Mouse (Mus musculus): ENCODE measurements around the gene Nrxn1. TPM values are rescaled to one million over a fixed set of nuclear protein-coding genes. Genes with fewer than 3 reads are reported as not detected.

Gene Nrxn1
- polyA plus RNA-seq, 1 experiment from 2014 or later: 3.2 TPM

DNA sequence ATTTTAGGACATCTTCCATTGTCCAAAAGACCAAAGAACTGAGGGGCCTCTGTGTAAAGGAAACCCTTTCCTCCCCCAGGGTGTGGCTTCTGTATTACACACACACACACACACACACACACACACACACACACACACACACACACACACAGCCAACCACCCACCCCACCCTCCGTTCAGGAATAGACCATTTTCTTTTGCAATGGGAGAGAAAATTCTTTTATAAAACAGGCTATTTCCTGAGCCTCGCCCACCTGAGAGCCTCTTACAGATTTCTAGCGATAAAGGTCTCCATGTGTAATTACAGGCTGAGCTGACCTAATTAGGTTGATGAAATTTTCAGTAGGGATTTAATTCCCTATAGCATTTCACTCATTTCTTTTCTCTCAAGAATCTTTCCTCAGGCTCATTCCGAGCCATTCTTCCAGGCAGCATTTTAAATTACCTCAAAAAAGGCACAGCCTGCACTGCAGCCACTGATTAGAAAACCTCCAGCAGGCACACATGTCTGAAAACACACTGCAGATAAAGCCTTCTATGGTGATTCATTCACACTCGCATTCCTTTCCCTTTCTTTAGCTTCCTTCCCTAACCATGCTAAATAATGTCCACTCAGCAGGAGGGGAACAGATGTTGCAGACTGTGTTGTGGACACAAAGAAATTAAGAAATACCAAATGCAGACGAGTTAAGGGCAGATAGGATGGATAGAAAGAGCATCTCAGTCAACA, 396.6 kb downstream of the Nrxn1 start:
- Histone ChIP-seq H3K4me3 (ENCODE audit: low read depth, low read length) (no peak overlapping the region), H3K36me3 (ENCODE audit: control insufficient read depth, insufficient read depth, low read length) (no peaks in the 10 kb centered on the region), H3K27me3 (ENCODE audit: control insufficient read depth, insufficient read depth, low read length) (no peaks in the 10 kb centered on the region), H3K9ac (ENCODE audit: low read length) (no peak overlapping the region), H3K4me2 (ENCODE audit: low read depth, severe bottlenecking) (no peak overlapping the region), H3K9me3 (ENCODE audit: control insufficient read depth, low read length) (no peaks in the 10 kb centered on the region), H3K4me1 (ENCODE audit: control insufficient read depth, insufficient read depth, low read length) (no peaks in the 10 kb centered on the region), H3K27ac (replicated peaks; ENCODE audit: low read depth, low read length) (no peak overlapping the region)
- 38% methylated on average over 6 of the region's 6 CpGs for WGBS
- DNase-seq (ENCODE audit: low spot score) (no peak), ATAC-seq (ENCODE audit: insufficient number of reproducible peaks, low FRiP score, low TSS enrichment, low read depth) (no peak; the same call in 1 of the 2 replicates)

DNA sequence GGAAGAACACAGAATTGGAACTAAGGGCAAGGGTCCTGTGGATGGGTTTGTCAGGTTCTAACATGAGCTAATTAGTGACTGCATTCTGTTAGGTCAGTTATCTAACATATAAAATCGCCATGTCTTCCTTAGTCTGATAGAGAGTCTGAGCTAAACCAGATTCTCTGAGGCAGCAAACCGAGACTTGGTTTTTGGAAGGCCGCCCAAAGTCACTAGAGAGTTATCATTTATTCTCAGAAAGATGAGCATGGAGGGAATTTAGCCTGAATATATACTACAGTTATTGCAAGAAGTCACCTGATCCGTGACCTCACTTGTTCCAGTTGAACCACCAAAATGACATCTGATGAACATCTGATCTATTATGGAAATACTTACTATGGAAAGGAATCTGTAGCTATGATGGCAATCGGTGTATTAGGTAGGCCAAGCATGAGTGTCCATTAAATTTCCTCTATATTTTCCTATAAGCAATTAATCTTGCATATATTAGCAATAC, 397.7 kb downstream of the Nrxn1 start:
- H3K9me3 ChIP-seq (ENCODE audit: control insufficient read depth, low read length): no peaks in the 10 kb centered on the region
- H3K27me3 ChIP-seq (ENCODE audit: control insufficient read depth, insufficient read depth, low read length): no peaks in the 10 kb centered on the region

DNA sequence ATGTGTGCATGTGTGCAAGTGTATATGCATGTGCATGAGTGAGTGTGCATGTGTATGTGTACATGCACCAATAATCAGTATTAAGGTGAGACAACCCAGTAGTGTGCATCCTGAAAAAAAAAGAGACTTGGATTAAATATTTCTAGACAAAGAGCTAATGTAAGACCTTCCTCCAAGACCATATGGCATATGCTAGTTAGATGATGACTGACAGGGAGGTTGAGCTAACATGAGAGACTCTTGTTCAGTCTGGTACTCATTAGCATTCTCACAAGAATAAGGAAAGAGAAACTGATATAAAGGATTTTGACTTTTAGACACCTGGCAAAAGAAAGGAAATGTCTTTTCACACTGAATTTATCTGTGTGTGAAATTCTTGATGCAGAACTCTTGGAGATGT, 408.7 kb downstream of the Nrxn1 start:
- Histone ChIP-seq H3K36me3 (ENCODE audit: control insufficient read depth, insufficient read depth, low read length) (no peaks in the 10 kb centered on the region), H3K27ac (replicated peaks; ENCODE audit: low read depth, low read length) (no peak overlapping the region), H3K9ac (ENCODE audit: low read length) (no peak overlapping the region), H3K9me3 (ENCODE audit: control insufficient read depth, low read length) (no peaks in the 10 kb centered on the region), H3K4me2 (ENCODE audit: low read depth, severe bottlenecking) (no peak overlapping the region), H3K4me3 (ENCODE audit: low read depth, low read length) (no peak overlapping the region), H3K4me1 (ENCODE audit: control insufficient read depth, insufficient read depth, low read length) (no peaks in the 10 kb centered on the region), H3K27me3 (ENCODE audit: control insufficient read depth, insufficient read depth, low read length) (no peaks in the 10 kb centered on the region)
- DNase-seq (ENCODE audit: low spot score) (no peak), ATAC-seq (ENCODE audit: insufficient number of reproducible peaks, low FRiP score, low TSS enrichment, low read depth) (no peak)

More for the DNA sequence above, 397.7 kb downstream of the Nrxn1 start:
- no peak overlapping the region for H3K4me3 ChIP-seq (ENCODE audit: low read depth, low read length)
- DNase-seq (ENCODE audit: low spot score): no peak
- no peaks in the 10 kb centered on the region for H3K36me3 ChIP-seq (ENCODE audit: control insufficient read depth, insufficient read depth, low read length)
- no peak overlapping the region for H3K27ac ChIP-seq (replicated peaks; ENCODE audit: low read depth, low read length)
- no peak for ATAC-seq (ENCODE audit: insufficient number of reproducible peaks, low FRiP score, low TSS enrichment, low read depth)
- no peak overlapping the region for H3K9ac ChIP-seq (ENCODE audit: low read length)
- H3K4me2 ChIP-seq (ENCODE audit: low read depth, severe bottlenecking): no peak overlapping the region
- 91% methylated on average over 5 of the region's 5 CpGs for WGBS
- H3K4me1 ChIP-seq (ENCODE audit: control insufficient read depth, insufficient read depth, low read length): no peaks in the 10 kb centered on the region

DNA sequence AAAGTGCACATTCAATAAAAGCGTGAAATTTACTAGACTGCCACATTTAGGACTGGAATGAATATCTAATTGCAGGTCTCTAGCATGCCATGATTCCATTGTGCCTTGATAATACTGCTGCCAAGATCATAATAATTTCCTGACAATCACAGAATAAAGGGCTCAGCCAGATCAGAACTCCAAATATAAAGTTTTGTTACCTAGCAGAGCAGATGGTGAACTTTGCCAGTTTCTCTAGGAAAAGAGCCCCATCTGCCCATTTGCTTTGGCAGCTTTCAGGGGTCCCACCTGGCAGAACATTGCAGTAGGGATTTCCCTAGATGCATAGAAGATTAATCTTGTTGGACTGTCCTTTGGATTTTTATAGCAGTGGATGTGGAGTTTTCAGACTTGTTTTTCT, 411.9 kb downstream of the Nrxn1 start:
- no peak for ATAC-seq (ENCODE audit: insufficient number of reproducible peaks, low FRiP score, low TSS enrichment, low read depth)
- Histone ChIP-seq H3K4me2 (ENCODE audit: low read depth, severe bottlenecking) (no peak overlapping the region), H3K27me3 (ENCODE audit: control insufficient read depth, insufficient read depth, low read length) (no peaks in the 10 kb centered on the region), H3K36me3 (ENCODE audit: control insufficient read depth, insufficient read depth, low read length) (no peaks in the 10 kb centered on the region), H3K9ac (ENCODE audit: low read length) (no peak overlapping the region), H3K27ac (replicated peaks; ENCODE audit: low read depth, low read length) (no peak overlapping the region), H3K4me3 (ENCODE audit: low read depth, low read length) (no peak overlapping the region), H3K9me3 (ENCODE audit: control insufficient read depth, low read length) (no peaks in the 10 kb centered on the region), H3K4me1 (ENCODE audit: control insufficient read depth, insufficient read depth, low read length) (no peaks in the 10 kb centered on the region)
- WGBS: 88% methylated on average over 1 of the region's 1 CpGs
- no peak for DNase-seq (ENCODE audit: low spot score)

DNA sequence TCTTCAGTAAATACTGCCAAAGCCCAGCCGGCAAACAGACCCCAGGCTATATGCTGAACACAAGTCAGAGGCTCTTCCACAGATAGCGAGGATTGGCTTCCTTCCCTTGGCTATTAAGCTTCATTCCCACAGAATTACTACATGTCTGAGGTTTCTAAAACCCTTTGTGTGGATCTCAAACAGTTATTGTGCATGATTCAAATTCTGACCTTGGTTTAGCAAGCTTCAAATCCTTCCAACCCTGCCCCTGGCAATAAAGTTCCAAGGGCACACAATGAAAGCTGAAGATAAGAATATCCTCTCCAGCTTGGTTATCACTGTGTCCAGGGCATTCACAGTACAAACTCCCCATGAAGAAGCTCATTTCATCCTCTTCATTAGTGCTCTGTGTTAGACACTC, 416.2 kb downstream of the Nrxn1 start:
- Histone ChIP-seq H3K9ac (ENCODE audit: low read length) (no peak overlapping the region), H3K9me3 (ENCODE audit: control insufficient read depth, low read length) (no peaks in the 10 kb centered on the region), H3K36me3 (ENCODE audit: control insufficient read depth, insufficient read depth, low read length) (no peaks in the 10 kb centered on the region), H3K4me1 (ENCODE audit: control insufficient read depth, insufficient read depth, low read length) (no peaks in the 10 kb centered on the region), H3K4me3 (ENCODE audit: low read depth, low read length) (no peak overlapping the region), H3K27me3 (ENCODE audit: control insufficient read depth, insufficient read depth, low read length) (no peaks in the 10 kb centered on the region), H3K27ac (replicated peaks; ENCODE audit: low read depth, low read length) (no peak overlapping the region), H3K4me2 (ENCODE audit: low read depth, severe bottlenecking) (no peak overlapping the region)
- 74% methylated on average over 2 of the region's 2 CpGs for WGBS
- DNase-seq (ENCODE audit: low spot score): no peak
- no peak for ATAC-seq (ENCODE audit: insufficient number of reproducible peaks, low FRiP score, low TSS enrichment, low read depth)

DNA sequence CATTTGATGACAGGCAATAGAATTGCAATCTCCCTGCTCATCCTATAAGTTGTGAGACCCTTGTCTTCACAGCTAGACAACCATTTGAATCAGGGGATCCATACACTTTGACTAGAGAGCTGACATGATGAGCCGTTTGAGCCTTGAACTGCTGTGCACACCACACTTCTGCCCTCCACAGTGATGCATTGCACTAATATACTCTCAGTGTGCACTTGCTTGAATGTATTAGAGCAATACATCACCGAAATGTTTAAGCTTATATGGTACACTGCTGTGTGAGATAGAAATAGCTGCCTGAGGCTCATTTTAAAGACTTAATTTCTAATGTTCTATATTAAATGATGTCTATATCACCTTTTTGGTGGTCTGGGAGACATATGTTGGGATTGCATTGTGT, 430.6 kb downstream of the Nrxn1 start:
- DNase-seq (ENCODE audit: low spot score) (no peak), ATAC-seq (ENCODE audit: insufficient number of reproducible peaks, low FRiP score, low TSS enrichment, low read depth) (no peak)
- H3K36me3 ChIP-seq (ENCODE audit: control insufficient read depth, insufficient read depth, low read length): no peaks in the 10 kb centered on the region
- H3K27me3 ChIP-seq (ENCODE audit: control insufficient read depth, insufficient read depth, low read length): no peaks in the 10 kb centered on the region
- no peaks in the 10 kb centered on the region for H3K9me3 ChIP-seq (ENCODE audit: control insufficient read depth, low read length)
- H3K4me3 ChIP-seq (ENCODE audit: low read depth, low read length): no peak overlapping the region
- H3K4me2 ChIP-seq (ENCODE audit: low read depth, severe bottlenecking): no peak overlapping the region
- H3K9ac ChIP-seq (ENCODE audit: low read length): no peak overlapping the region
- H3K27ac ChIP-seq (replicated peaks; ENCODE audit: low read depth, low read length): no peak overlapping the region
- H3K4me1 ChIP-seq (ENCODE audit: control insufficient read depth, insufficient read depth, low read length): no peaks in the 10 kb centered on the region
- 89% methylated on average over 2 of the region's 2 CpGs for WGBS

DNA sequence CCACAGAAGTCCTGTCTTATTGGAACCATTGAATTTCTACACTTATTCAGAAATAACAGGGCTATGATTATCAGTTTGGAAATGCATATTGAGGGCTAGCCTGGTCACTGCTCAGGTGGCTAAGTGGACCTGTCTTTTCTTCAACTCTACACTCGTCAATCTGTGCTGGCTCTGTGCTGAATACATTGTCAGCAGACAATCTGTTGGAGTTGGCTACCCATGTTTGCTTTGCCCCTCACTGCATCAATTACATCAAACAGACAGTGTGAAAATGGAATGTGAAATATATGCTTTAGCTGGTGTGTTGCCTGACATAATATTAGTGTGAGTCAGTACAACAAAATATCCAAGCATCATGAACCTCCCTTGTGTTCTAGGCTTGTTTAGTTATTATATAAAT, 438.4 kb downstream of the Nrxn1 start:
- no peaks in the 10 kb centered on the region; the same call in 1 of the 2 replicates for H3K4me1 ChIP-seq (ENCODE audit: control insufficient read depth, insufficient read depth, low read length)
- DNase-seq (ENCODE audit: low spot score) (no peak), ATAC-seq (ENCODE audit: insufficient number of reproducible peaks, low FRiP score, low TSS enrichment, low read depth) (no peak)
- no peak overlapping the region for H3K9ac ChIP-seq (ENCODE audit: low read length)
- no peak overlapping the region for H3K4me2 ChIP-seq (ENCODE audit: low read depth, severe bottlenecking)
- no peak overlapping the region for H3K4me3 ChIP-seq (ENCODE audit: low read depth, low read length)
- no peaks in the 10 kb centered on the region for H3K27me3 ChIP-seq (ENCODE audit: control insufficient read depth, insufficient read depth, low read length)
- H3K27ac ChIP-seq (replicated peaks; ENCODE audit: low read depth, low read length): no peak overlapping the region
- no peaks in the 10 kb centered on the region for H3K36me3 ChIP-seq (ENCODE audit: control insufficient read depth, insufficient read depth, low read length)
- H3K9me3 ChIP-seq (ENCODE audit: control insufficient read depth, low read length): no peaks in the 10 kb centered on the region
- WGBS: 76% methylated on average over 1 of the region's 1 CpGs

DNA sequence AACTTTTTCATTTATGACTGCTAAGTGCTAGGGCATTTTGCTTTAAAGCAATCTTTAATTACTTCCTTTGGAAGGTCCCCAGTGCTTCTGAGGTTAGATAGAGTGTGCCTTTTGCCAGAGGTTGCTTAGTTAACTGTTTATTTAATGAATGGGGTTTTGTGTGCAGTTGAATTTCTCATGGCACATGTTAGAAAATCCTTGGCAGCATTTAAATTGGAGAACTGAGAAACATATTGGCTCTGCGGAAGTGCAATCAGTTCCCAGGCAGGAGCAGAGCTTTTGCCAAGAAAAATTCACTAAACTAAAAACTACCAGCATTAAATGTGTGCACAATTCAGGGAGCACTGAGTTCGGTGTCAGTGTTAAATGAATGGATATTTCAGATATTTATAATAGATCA, 439.5 kb downstream of the Nrxn1 start:
- ATAC-seq (ENCODE audit: insufficient number of reproducible peaks, low FRiP score, low TSS enrichment, low read depth): no peak

DNA sequence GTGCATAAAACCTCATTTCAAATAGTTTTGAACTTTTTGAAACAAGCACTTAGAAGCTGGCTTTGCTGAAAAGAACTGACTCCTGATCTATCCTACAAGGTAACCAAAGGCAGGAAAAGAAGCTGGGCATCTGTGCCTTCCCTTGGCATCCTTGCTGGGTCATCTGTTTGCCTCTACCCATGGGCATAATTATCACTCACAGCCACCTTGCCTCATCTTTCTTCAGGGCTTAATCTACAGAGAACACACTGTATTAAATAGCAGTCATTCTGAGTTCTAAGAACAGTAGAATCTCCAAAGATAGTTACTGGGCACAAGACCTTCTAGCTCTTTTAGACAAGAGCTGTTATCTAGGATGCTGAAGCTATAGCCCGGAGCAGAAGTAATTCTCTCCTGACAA, 442.6 kb downstream of the Nrxn1 start:
- Histone ChIP-seq H3K4me1 (ENCODE audit: control insufficient read depth, insufficient read depth, low read length) (no peaks in the 10 kb centered on the region; the same call in 1 of the 2 replicates), H3K27ac (replicated peaks; ENCODE audit: low read depth, low read length) (no peak overlapping the region), H3K9me3 (ENCODE audit: control insufficient read depth, low read length) (no peaks in the 10 kb centered on the region), H3K9ac (ENCODE audit: low read length) (no peak overlapping the region), H3K4me3 (ENCODE audit: low read depth, low read length) (no peak overlapping the region), H3K4me2 (ENCODE audit: low read depth, severe bottlenecking) (no peak overlapping the region), H3K36me3 (ENCODE audit: control insufficient read depth, insufficient read depth, low read length) (no peaks in the 10 kb centered on the region), H3K27me3 (ENCODE audit: control insufficient read depth, insufficient read depth, low read length) (no peaks in the 10 kb centered on the region)
- WGBS: 53% methylated on average over 1 of the region's 1 CpGs
- DNase-seq (ENCODE audit: low spot score): no peak
- ATAC-seq (ENCODE audit: insufficient number of reproducible peaks, low FRiP score, low TSS enrichment, low read depth): no peak

More for the DNA sequence above, 439.5 kb downstream of the Nrxn1 start:
- no peak for DNase-seq (ENCODE audit: low spot score)
- Histone ChIP-seq H3K27me3 (ENCODE audit: control insufficient read depth, insufficient read depth, low read length) (no peaks in the 10 kb centered on the region), H3K9ac (ENCODE audit: low read length) (no peak overlapping the region), H3K27ac (replicated peaks; ENCODE audit: low read depth, low read length) (no peak overlapping the region), H3K4me3 (ENCODE audit: low read depth, low read length) (no peak overlapping the region), H3K9me3 (ENCODE audit: control insufficient read depth, low read length) (no peaks in the 10 kb centered on the region), H3K4me1 (ENCODE audit: control insufficient read depth, insufficient read depth, low read length) (no peaks in the 10 kb centered on the region; the same call in 1 of the 2 replicates), H3K36me3 (ENCODE audit: control insufficient read depth, insufficient read depth, low read length) (no peaks in the 10 kb centered on the region), H3K4me2 (ENCODE audit: low read depth, severe bottlenecking) (no peak overlapping the region)
- 67% methylated on average over 2 of the region's 2 CpGs for WGBS
